Mouse (Mus musculus) hindbrain, embryonic 14.5 days (tissue): ENCODE data around the gene Serbp1. TPM values are rescaled to one million over a fixed set of nuclear protein-coding genes. Genes with fewer than 3 reads are reported as not detected.

Experiments
- polyA plus RNA-seq: library from polyadenylated mRNA; unstranded; fragments of >200 nt; fragmentation: Nextera tagmentation; extraction: Ambion mirVana; gene quantifications from 2 replicates; pipeline ENCODE4 v1.2.1, GENCODE M21; 2014

Serbp1 gene
- polyA plus RNA-seq, 1 experiment from 2014 or later = 343 TPM

Other genes starting within 250 kb of the Serbp1 start
- gene Gadd45a, start 200.7 kb upstream of the Serbp1 start, polyA plus RNA-seq = 14.1 and 14.8 TPM in 2 replicates
- not detected in 2 replicates for gene Il12rb2, start 138.0 kb downstream of the Serbp1 start, polyA plus RNA-seq